Mouse (Mus musculus): ENCODE measurements at regions not wholly inside any gene's neighbourhood (a gene's known extent, or its start where the extent isn't known, plus 50 kb on each side); places are given as distances from the start of the nearest gene placed in this dataset.

DNA sequence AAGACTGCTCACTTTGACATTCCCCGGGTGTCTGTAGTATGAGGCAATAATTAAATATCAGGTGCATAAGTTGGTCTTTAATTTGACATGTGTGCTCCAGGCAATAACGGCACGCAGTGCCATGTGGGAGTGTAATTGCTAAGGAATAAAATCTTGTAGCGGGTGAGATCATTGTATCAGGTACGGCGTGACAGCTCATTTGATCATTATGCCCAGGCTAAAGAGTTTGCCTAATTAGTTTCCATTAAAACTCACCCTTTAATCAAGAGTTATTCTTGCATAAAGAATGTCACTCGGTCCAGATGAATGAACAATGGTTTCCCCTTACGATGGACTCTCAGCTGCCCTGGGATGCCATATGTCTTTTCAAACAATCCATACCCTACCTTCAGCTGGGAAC, 190.4 kb downstream of the Insc start:
- no peak for TF ChIP-seq POLR2A (IDR thresholded peaks at IDR 0.05; ENCODE audit: borderline replicate concordance, insufficient read depth, low read length)
- TF ChIP-seq CTCF (IDR thresholded peaks at IDR 0.05; ENCODE audit: borderline replicate concordance, insufficient read depth, low read depth, low read length) = no peak

Data from cerebellum, adult 2 months (tissue).